Mouse (Mus musculus): ENCODE measurements around the gene Iqch. TPM values are rescaled to one million over a fixed set of nuclear protein-coding genes. Genes with fewer than 3 reads are reported as not detected.
A peak's percentile ranks its signal among the peaks of the same experiment; 100 is the strongest.

The Iqch gene
- polyA plus RNA-seq, 1 experiment from 2014 or later: 0.14 TPM

DNA sequence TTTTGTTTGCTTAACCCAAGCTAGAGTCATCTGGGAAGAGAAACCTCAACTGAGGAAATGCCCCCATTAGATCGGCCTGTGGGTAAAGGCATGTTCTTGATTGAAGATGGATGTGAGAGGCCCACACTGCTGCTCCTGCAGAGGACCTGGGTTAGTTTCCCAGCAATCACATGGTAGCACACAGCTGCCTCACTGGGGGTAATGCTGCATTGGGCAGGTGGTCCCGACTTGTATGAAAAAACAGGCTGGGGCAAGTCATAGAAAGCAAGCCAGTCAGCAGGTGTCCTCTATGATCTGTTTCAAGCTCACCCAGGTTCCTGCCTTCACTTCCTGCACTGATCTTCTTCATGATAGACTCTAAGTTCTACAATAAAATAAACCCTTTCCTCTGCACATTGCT, 98.4 kb downstream of the Iqch start:
- Histone ChIP-seq H3K9ac (ENCODE audit: low read length) (no peak overlapping the region), H3K36me3 (ENCODE audit: control insufficient read depth, insufficient read depth) (no peaks in the 10 kb centered on the region), H3K27me3 (ENCODE audit: control insufficient read depth, insufficient read depth, low read length) (no peaks in the 10 kb centered on the region), H3K4me1 (ENCODE audit: control insufficient read depth, insufficient read depth, low read length) (0 out of 2 replicates have a peak, but pooled peaks cover 3% of the 10 kb centered on the region), H3K9me3 (replicated peaks; ENCODE audit: control insufficient read depth, low read length) (no peaks in the 10 kb centered on the region), H3K27ac (ENCODE audit: low read length) (no peak overlapping the region; the same call in 1 of the 2 replicates), H3K4me2 (ENCODE audit: low read depth, low read length) (no peak overlapping the region), H3K4me3 (ENCODE audit: low read length) (no peak overlapping the region)
- ATAC-seq (replicated peaks; ENCODE audit: extremely low read depth, insufficient read depth, low FRiP score): peak; percentile 66
- WGBS: 63% methylated on average over 2 of the region's 2 CpGs

DNA sequence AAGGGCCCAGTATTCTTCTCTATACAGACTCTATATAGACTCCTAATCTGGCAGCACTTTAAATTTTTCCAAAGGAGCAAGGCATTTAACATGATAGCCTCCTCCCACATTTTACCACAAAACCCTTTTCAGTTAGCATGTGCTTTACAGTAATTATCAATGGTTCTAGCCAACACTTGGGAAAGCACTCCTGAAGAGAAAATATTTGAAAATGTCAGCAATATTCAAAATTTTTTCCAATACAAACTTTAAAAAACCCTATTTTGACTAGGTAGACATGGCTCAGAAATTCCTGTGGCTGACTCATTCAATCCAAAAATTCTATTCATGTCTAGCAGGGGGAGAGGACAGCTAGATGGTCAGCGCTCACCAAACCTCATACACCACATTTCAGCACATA, 100.8 kb downstream of the Iqch start:
- 0 out of 2 replicates have a peak, but pooled peaks cover 3% of the 10 kb centered on the region for H3K4me1 ChIP-seq (ENCODE audit: control insufficient read depth, insufficient read depth, low read length)
- no peaks in the 10 kb centered on the region for H3K9me3 ChIP-seq (replicated peaks; ENCODE audit: control insufficient read depth, low read length)
- no peaks in the 10 kb centered on the region for H3K36me3 ChIP-seq (ENCODE audit: control insufficient read depth, insufficient read depth)
- ATAC-seq (replicated peaks; ENCODE audit: extremely low read depth, insufficient read depth, low FRiP score): no peak
- no peak overlapping the region for H3K27ac ChIP-seq (ENCODE audit: low read length)
- H3K9ac ChIP-seq (ENCODE audit: low read length): no peak overlapping the region
- no peaks in the 10 kb centered on the region for H3K27me3 ChIP-seq (ENCODE audit: control insufficient read depth, insufficient read depth, low read length)
- WGBS: 89% methylated on average over 1 of the region's 1 CpGs
- no peak overlapping the region for H3K4me3 ChIP-seq (ENCODE audit: low read length)
- H3K4me2 ChIP-seq (ENCODE audit: low read depth, low read length): no peak overlapping the region

- Histone ChIP-seq H3K9me3 (replicated peaks; ENCODE audit: control insufficient read depth, low read length) (no peaks in the 10 kb centered on the region), H3K27me3 (ENCODE audit: control insufficient read depth, insufficient read depth, low read length) (no peaks in the 10 kb centered on the region), H3K27ac (ENCODE audit: low read length) (no peak overlapping the region), H3K4me1 (ENCODE audit: control insufficient read depth, insufficient read depth, low read length) (0 out of 2 replicates have a peak, but pooled peaks cover 3% of the 10 kb centered on the region), H3K4me2 (ENCODE audit: low read depth, low read length) (no peak overlapping the region), H3K36me3 (ENCODE audit: control insufficient read depth, insufficient read depth) (no peaks in the 10 kb centered on the region), H3K4me3 (ENCODE audit: low read length) (no peak overlapping the region), H3K9ac (ENCODE audit: low read length) (no peak overlapping the region)
- no peak for ATAC-seq (replicated peaks; ENCODE audit: extremely low read depth, insufficient read depth, low FRiP score)
- WGBS: 73% methylated on average over 8 of the region's 8 CpGs
These were observed 102.4 kb downstream of the Iqch start for GRCm38 (mm10) chr9:63499912-63500311.

DNA sequence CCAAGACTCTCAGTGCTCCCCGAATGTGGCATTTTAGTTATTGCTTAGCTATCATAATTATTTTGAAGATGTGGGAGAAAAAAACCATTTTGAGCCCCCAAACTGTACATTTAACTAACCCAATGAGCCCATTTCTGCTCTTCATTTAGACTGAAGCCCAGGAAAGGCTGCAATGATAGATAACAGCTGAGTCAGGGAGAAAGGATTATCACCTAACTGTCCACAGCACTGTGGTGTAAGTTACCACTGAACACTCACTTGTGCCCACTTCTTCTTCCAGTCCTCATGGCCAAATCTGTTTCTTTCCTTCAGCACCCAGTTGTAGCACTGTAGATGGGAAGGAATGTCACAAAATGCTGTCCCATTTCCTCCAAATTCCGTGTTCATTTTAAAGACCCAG, 106.5 kb downstream of the Iqch start:
- Histone ChIP-seq H3K36me3 (ENCODE audit: control insufficient read depth, insufficient read depth) (no peaks in the 10 kb centered on the region), H3K9ac (ENCODE audit: low read length) (no peak overlapping the region), H3K4me2 (ENCODE audit: low read depth, low read length) (no peak overlapping the region), H3K27me3 (ENCODE audit: control insufficient read depth, insufficient read depth, low read length) (no peaks in the 10 kb centered on the region), H3K27ac (ENCODE audit: low read length) (no peak overlapping the region), H3K4me3 (ENCODE audit: low read length) (no peak overlapping the region), H3K4me1 (ENCODE audit: control insufficient read depth, insufficient read depth, low read length) (no peaks in the 10 kb centered on the region), H3K9me3 (replicated peaks; ENCODE audit: control insufficient read depth, low read length) (no peaks in the 10 kb centered on the region)
- WGBS: 74% methylated on average over 2 of the region's 2 CpGs
- no peak for ATAC-seq (replicated peaks; ENCODE audit: extremely low read depth, insufficient read depth, low FRiP score)

GRCm38 (mm10) chr9:63493746-63494145, 108.5 kb downstream of the Iqch start:
- Histone ChIP-seq H3K36me3 (ENCODE audit: control insufficient read depth, insufficient read depth) (no peaks in the 10 kb centered on the region), H3K9ac (ENCODE audit: low read length) (no peak overlapping the region), H3K9me3 (replicated peaks; ENCODE audit: control insufficient read depth, low read length) (no peaks in the 10 kb centered on the region), H3K4me3 (ENCODE audit: low read length) (no peak overlapping the region), H3K4me2 (ENCODE audit: low read depth, low read length) (no peak overlapping the region), H3K4me1 (ENCODE audit: control insufficient read depth, insufficient read depth, low read length) (no peaks in the 10 kb centered on the region), H3K27ac (ENCODE audit: low read length) (no peak overlapping the region), H3K27me3 (ENCODE audit: control insufficient read depth, insufficient read depth, low read length) (no peaks in the 10 kb centered on the region)
- 92% methylated on average over 4 of the region's 4 CpGs for WGBS
- ATAC-seq (replicated peaks; ENCODE audit: extremely low read depth, insufficient read depth, low FRiP score): no peak

- Histone ChIP-seq H3K36me3 (ENCODE audit: control insufficient read depth, insufficient read depth) (no peaks in the 10 kb centered on the region), H3K4me2 (ENCODE audit: low read depth, low read length) (no peak overlapping the region), H3K27me3 (ENCODE audit: control insufficient read depth, insufficient read depth, low read length) (no peaks in the 10 kb centered on the region), H3K4me3 (ENCODE audit: low read length) (no peak overlapping the region), H3K9me3 (replicated peaks; ENCODE audit: control insufficient read depth, low read length) (no peaks in the 10 kb centered on the region), H3K27ac (ENCODE audit: low read length) (no peak overlapping the region), H3K4me1 (ENCODE audit: control insufficient read depth, insufficient read depth, low read length) (no peaks in the 10 kb centered on the region), H3K9ac (ENCODE audit: low read length) (no peak overlapping the region)
- ATAC-seq (replicated peaks; ENCODE audit: extremely low read depth, insufficient read depth, low FRiP score): no peak
- WGBS: 8% methylated on average over 9 of the region's 9 CpGs
These were observed 110.0 kb downstream of the Iqch start for GRCm38 (mm10) chr9:63492291-63492690.

DNA sequence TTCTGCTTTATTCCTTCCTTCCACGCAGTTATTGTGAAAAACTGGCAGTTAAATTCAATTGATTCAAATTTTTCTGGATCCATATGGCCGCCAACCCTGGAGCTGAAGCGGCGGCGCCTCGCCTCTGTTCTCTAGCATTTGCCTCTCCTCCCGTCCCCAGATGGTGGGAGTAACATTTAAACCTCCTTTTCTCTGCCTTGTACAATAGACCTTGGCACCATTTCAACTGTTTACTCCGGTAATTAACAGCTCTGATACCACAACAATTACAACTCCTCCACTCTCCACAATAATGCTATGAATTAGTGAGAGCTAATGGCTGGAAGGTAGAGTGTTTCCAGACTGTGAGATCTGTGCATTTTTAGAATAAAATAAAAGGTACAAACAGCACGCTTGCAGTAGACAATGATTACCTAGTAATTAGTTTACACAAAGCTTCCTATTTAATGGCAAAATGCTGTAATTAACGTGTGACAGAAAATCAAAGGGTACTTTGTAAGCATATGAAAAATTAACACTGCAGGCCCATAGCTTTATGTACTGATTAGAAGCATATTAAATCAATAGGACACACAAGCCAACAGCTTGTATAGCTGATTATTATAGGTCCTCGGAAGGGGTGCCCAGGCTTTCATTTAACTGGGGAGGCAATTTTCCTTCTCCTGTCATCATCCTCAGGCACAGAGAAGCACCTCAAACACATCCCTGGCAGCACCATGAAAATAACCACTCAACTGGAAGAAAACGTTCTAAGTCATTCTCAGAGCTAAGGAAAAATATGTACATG, 111.6 kb downstream of the Iqch start:
- ATAC-seq (replicated peaks; ENCODE audit: extremely low read depth, insufficient read depth, low FRiP score): no peak
- H3K4me1 ChIP-seq (ENCODE audit: control insufficient read depth, insufficient read depth, low read length): no peaks in the 10 kb centered on the region
- H3K9me3 ChIP-seq (replicated peaks; ENCODE audit: control insufficient read depth, low read length): no peaks in the 10 kb centered on the region
- no peak overlapping the region for H3K4me3 ChIP-seq (ENCODE audit: low read length)
- no peak overlapping the region for H3K27ac ChIP-seq (ENCODE audit: low read length)
- no peak overlapping the region for H3K4me2 ChIP-seq (ENCODE audit: low read depth, low read length)
- 78% methylated on average over 12 of the region's 12 CpGs for WGBS
- H3K9ac ChIP-seq (ENCODE audit: low read length): no peak overlapping the region
- H3K36me3 ChIP-seq (ENCODE audit: control insufficient read depth, insufficient read depth): no peaks in the 10 kb centered on the region
- H3K27me3 ChIP-seq (ENCODE audit: control insufficient read depth, insufficient read depth, low read length): no peaks in the 10 kb centered on the region

DNA sequence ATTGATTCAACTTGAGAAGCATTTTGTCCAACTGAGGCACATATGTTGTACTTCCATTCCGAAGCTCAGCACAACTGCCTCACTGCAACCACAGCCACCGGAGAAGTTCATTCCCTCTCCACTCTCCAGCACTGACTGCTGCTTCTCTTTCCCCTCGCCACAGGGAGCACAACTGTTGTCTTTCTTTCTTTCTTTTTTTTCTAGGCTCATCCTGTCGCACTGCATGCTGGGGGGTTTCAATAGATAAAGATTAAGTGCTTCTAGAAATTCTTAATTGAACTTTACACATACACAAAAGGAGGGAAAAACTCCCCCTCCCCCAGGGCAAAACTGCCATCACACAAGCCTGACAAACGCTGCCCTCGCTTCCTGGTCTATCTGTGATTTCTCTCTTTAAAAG, 113.1 kb downstream of the Iqch start:
- Histone ChIP-seq H3K9me3 (replicated peaks; ENCODE audit: control insufficient read depth, low read length) (no peaks in the 10 kb centered on the region), H3K27me3 (ENCODE audit: control insufficient read depth, insufficient read depth, low read length) (no peaks in the 10 kb centered on the region), H3K36me3 (ENCODE audit: control insufficient read depth, insufficient read depth) (no peaks in the 10 kb centered on the region), H3K9ac (ENCODE audit: low read length) (no peak overlapping the region), H3K4me1 (ENCODE audit: control insufficient read depth, insufficient read depth, low read length) (no peaks in the 10 kb centered on the region), H3K4me2 (ENCODE audit: low read depth, low read length) (no peak overlapping the region), H3K27ac (ENCODE audit: low read length) (no peak overlapping the region), H3K4me3 (ENCODE audit: low read length) (no peak overlapping the region)
- 69% methylated on average over 6 of the region's 6 CpGs for WGBS
- ATAC-seq (replicated peaks; ENCODE audit: extremely low read depth, insufficient read depth, low FRiP score): no peak

DNA sequence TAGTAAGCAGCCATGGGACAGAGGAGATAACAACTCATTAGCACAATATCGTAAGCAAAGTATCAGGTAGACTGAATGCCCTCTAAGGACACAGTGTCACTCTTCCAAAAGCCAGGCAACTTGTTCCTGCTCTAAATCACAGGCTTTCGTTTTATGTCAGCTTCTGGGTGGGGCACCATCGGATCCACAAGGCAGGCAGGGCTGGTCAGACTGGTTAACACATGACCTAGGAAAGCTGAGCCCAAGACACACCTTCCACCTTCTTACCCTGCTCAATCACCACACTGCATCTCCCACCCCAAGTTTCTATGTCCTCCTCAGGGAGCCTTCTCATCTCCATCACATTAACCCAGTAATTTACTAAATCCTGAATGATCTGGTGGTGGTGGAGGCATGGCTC, 136.7 kb downstream of the Iqch start:
- Histone ChIP-seq H3K9ac (ENCODE audit: low read length) (no peak overlapping the region), H3K27me3 (ENCODE audit: control insufficient read depth, insufficient read depth, low read length) (no peaks in the 10 kb centered on the region), H3K27ac (ENCODE audit: low read length) (no peak overlapping the region), H3K4me2 (ENCODE audit: low read depth, low read length) (no peak overlapping the region), H3K4me1 (ENCODE audit: control insufficient read depth, insufficient read depth, low read length) (no peaks in the 10 kb centered on the region), H3K4me3 (ENCODE audit: low read length) (no peak overlapping the region), H3K36me3 (ENCODE audit: control insufficient read depth, insufficient read depth) (no peaks in the 10 kb centered on the region), H3K9me3 (replicated peaks; ENCODE audit: control insufficient read depth, low read length) (no peaks in the 10 kb centered on the region)
- WGBS: 67% methylated on average over 3 of the region's 3 CpGs
- no peak for ATAC-seq (replicated peaks; ENCODE audit: extremely low read depth, insufficient read depth, low FRiP score)
